Mouse (Mus musculus): ENCODE results near the gene Tmem231.

Tmem231 gene

GRCm38 (mm10) chr8:111864648-111865047, 69.0 kb downstream of the Tmem231 start:
- DNase-seq (ENCODE audit: low read depth, low spot score) = no peak

GRCm38 (mm10) chr8:111863280-111863679, 70.4 kb downstream of the Tmem231 start:
- no peak for DNase-seq (ENCODE audit: low read depth, low spot score)
